32 mouse cellular contexts compared by ENCODE assay signal in the genomic region with DNA sequence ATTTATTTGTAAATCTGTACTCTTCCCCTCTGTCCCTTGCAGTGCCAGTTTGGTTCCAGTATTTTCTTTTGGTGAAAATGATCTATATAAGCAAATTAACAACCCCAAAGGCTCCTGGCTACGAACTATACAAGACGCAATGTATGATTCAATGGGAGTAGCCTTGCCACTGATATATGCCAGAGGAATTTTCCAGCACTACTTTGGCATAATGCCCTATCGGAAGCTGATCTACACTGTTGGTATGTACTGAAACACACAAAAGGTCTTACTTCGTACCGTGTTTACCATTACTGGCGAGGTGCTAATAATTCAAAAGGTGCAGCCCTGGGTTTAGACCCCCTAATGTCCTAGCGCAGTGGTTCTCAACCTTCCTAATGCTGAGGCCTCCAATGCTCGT. TPM values are rescaled to one million over a fixed set of nuclear protein-coding genes. Genes with fewer than 3 reads are reported as not detected.
"Had no signal": no experiment of that assay in that cellular context is flagged by ENCODE, and none has a peak within 500 bp of the region (broad histone marks: within the 10 kb centered on the region; RNA-seq: fewer than 3 reads in every experiment).

No protein-coding gene starts in this region.

- DNase-seq: gastrocnemius, postnatal 14 days; gastrocnemius, postnatal 36 days; heart, adult 18-20 months; heart, postnatal 10 days; heart, postnatal 4 days; kidney, adult 18-20 months; kidney, adult 8-10 months; kidney, postnatal 10 days; kidney, postnatal 25 days; kidney, postnatal 4 days; liver; liver, embryonic 13.5 days had no signal

RNA-seq across cellular contexts. Expression of gene BC035947, which starts 17.1 kb away (rescaled TPM):
- total RNA-seq: gastrocnemius, adult 18-20 months; gastrocnemius, postnatal 14 days; gastrocnemius, postnatal 36 days; heart, adult 18-20 months; heart, adult 8-10 months; heart, postnatal 10 days; heart, postnatal 4 days had no signal
- polyA plus RNA-seq: heart, embryonic 14.5 days; heart, embryonic 16.5 days; inflammation-experienced regulatory T-cells, adult 6 months; liver, embryonic 11.5 days; liver, embryonic 13.5 days had no signal

RNA-seq across cellular contexts. Expression of gene Mogat1, which starts 18.2 kb away (rescaled TPM):
- total RNA-seq: gastrocnemius, adult 18-20 months; gastrocnemius, postnatal 36 days; heart, adult 8-10 months; heart, postnatal 25 days; heart, postnatal 4 days; layer of hippocampus, adult 2 months; layer of hippocampus, postnatal 10 days; left cerebral cortex, adult 2 months; left cerebral cortex, postnatal 14 days; left cerebral cortex, postnatal 36 days had no signal
- polyA plus RNA-seq: heart, embryonic 10.5 days; heart, embryonic 12.5 days; heart, embryonic 14.5 days; hindbrain, embryonic 10.5 days; hindbrain, embryonic 12.5 days; inflammation-experienced regulatory T-cells, adult 6 months; intestine, embryonic 15.5 days; kidney, embryonic 14.5 days; limb, embryonic 12.5 days; liver, embryonic 11.5 days; liver, embryonic 13.5 days; liver, embryonic 15.5 days had no signal
